Mouse (Mus musculus) megakaryocyte, embryonic 14.5 days (primary cell): ENCODE results near the gene Sox14. TPM values are rescaled to one million over a fixed set of nuclear protein-coding genes. Genes with fewer than 3 reads are reported as not detected.

ENCODE experiments used
- H3K27me3 ChIP-seq: replicated peaks from 2 replicates; pipeline ENCODE3; 2012; ENCODE audit warnings: inconsistent platforms
- H3K36me3 ChIP-seq: replicated peaks from 2 replicates; pipeline ENCODE3; 2012; ENCODE audit warnings: low read length, inconsistent platforms, mixed read lengths
- H3K4me1 ChIP-seq: 2 replicates; pipeline ENCODE4 v1.6.1; 2012; ENCODE audit warnings: inconsistent platforms
- H3K4me3 ChIP-seq: replicated peaks from 2 replicates; pipeline ENCODE3; 2012; ENCODE audit warnings: moderate library complexity, mild to moderate bottlenecking, inconsistent platforms
- H3K9me3 ChIP-seq: 2 replicates; pipeline ENCODE4 v1.6.1; 2012; ENCODE audit warnings: inconsistent platforms
- FLI1 ChIP-seq: IDR thresholded peaks from 2 replicates; pipeline ENCODE4 v1.6.1; 2012; ENCODE audit warnings: low read length, inconsistent platforms, mixed read lengths
- GATA1 ChIP-seq: IDR thresholded peaks from 3 replicates; pipeline ENCODE4 v1.6.1; 2012; ENCODE audit warnings: mixed read lengths, low read length, inconsistent platforms, borderline replicate concordance
- polyA plus RNA-seq: library from polyadenylated mRNA; stranded (reverse); fragments of >175 nt; gene quantifications from 2 replicates; pipeline ENCODE4 v1.2.3, GENCODE M21; 2012; ENCODE audit warnings: low replicate concordance; ENCODE audit not compliant: insufficient read depth

Sox14 gene
- polyA plus RNA-seq, 1 experiment: not detected

DNA sequence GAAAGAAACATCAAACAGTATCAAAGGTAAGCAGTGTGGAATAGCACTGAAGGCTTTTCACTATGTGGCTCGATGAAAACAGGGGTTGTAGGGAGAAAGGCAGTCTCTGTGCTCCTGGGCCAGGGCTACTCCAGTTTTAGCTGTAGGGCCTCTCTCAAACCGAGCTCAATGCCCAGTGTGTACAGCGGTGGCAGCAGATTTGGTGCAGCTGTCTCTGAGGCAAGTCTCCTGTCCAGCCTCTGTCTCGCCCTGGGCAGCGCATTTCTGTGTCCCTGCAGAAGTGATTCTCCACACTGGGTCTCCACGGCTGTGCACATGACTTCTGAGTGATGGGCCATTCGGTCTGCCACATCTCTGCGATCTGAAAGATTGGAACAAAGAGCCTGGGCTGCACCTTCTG lies 27.6 kb downstream of the Sox14 start:
- Histone ChIP-seq H3K36me3 (no peaks in the 10 kb centered on the region), H3K9me3 (no peaks in the 10 kb centered on the region), H3K27me3 (peaks cover 3% of the 10 kb centered on the region), H3K4me3 (no peak overlapping the region), H3K4me1 (no peaks in the 10 kb centered on the region)
- TF ChIP-seq FLI1 (no peak), GATA1 (no peak)

DNA sequence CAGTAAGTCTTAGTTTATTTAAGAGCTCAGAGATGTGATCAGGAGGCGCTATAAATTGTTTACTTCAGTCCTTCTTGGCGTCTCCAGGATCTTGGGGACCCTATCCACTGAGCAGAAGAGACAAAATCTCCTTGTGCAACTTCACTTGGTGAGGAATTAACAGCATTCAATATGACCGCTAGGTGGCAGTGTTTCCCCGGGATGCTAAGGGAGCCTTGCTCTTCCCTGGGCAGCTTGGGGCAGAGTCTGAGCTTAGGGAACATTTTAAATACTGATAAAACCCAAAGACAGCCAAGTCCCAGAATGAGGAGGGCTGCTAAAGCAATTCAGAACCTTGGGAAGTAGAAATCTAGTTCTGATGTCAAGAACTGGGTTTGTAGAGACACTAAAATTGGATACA lies 29.1 kb downstream of the Sox14 start:
- Histone ChIP-seq H3K9me3 (no peaks in the 10 kb centered on the region), H3K36me3 (no peaks in the 10 kb centered on the region)
- TF ChIP-seq GATA1: no peak
- no peak for TF ChIP-seq FLI1

DNA sequence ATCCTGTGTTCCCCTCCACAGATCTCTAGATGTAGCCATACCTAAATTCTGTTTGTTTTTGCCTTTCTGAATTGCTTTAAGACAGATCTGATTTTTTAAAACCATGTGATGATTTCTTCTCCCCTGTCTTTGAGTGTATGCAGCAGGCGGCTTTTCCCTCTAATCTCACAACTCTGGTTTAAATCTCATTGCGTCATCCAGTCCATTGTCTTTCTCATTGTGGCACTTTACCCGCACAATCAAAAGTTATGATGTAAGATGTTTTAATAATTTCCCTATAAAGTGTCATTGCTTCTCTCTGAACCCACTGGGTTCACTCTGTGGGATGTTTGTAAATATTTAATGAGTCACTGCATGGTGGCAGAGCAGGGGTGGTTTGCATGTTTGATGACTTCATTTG lies 36.6 kb downstream of the Sox14 start:
- TF ChIP-seq GATA1 (no peak), FLI1 (no peak)
- H3K4me3 ChIP-seq: no peak overlapping the region

More for the DNA sequence above, 29.1 kb downstream of the Sox14 start:
- Histone ChIP-seq H3K4me3 (no peak overlapping the region), H3K4me1 (no peaks in the 10 kb centered on the region), H3K27me3 (peaks cover 3% of the 10 kb centered on the region)

DNA sequence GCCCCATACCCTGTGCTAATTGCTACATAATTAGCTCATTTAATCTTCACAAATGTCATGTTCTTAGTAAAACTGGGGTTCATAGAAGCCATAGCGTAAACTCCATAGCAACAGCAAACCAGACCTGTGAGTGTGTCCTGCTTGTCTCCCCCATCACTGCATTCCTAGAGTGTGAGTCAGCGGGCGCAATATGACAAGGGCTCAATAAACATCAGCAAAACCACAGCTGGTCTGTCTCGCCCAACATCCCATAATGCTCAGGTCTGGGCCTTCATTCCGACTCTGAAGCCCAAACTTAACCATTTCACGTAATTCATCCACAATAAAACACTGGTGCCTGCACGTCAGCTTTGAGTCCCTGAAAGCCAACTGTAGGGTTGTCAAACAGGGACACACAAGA lies 37.1 kb downstream of the Sox14 start:
- H3K27me3 ChIP-seq: no peaks in the 10 kb centered on the region
- H3K36me3 ChIP-seq: no peaks in the 10 kb centered on the region
- H3K4me1 ChIP-seq: no peaks in the 10 kb centered on the region
- 0 out of 2 replicates have a peak, but pooled peaks cover 8% of the 10 kb centered on the region for H3K9me3 ChIP-seq
- H3K4me3 ChIP-seq: no peak overlapping the region
- TF ChIP-seq GATA1 (no peak), FLI1 (no peak)

More for the DNA sequence above, 36.6 kb downstream of the Sox14 start:
- Histone ChIP-seq H3K36me3 (no peaks in the 10 kb centered on the region), H3K4me1 (no peaks in the 10 kb centered on the region), H3K27me3 (no peaks in the 10 kb centered on the region), H3K9me3 (0 out of 2 replicates have a peak, but pooled peaks cover 8% of the 10 kb centered on the region)

DNA sequence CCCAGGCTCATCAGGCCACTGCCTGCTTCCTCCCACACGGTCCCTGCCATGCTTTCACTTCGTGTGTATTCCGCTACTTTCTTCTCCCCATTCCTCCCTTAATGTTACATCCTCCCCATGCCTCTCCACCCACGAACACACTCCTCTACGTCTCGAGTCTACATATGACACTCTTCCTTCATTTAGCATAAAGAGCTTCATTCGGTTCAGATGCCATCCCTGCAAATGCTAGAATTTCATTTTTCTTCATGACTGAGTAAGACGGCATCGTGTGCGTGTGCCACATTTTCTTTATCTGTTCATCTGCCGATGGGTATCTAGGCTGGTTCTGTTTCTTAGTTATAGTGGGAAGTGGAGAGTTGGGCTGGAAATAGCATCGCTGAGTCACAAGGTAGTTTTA lies 39.3 kb downstream of the Sox14 start:
- Histone ChIP-seq H3K36me3 (no peaks in the 10 kb centered on the region), H3K4me3 (no peak overlapping the region), H3K4me1 (no peaks in the 10 kb centered on the region), H3K27me3 (no peaks in the 10 kb centered on the region), H3K9me3 (0 out of 2 replicates have a peak, but pooled peaks cover 8% of the 10 kb centered on the region)
- no peak for TF ChIP-seq FLI1
- no peak for TF ChIP-seq GATA1

DNA sequence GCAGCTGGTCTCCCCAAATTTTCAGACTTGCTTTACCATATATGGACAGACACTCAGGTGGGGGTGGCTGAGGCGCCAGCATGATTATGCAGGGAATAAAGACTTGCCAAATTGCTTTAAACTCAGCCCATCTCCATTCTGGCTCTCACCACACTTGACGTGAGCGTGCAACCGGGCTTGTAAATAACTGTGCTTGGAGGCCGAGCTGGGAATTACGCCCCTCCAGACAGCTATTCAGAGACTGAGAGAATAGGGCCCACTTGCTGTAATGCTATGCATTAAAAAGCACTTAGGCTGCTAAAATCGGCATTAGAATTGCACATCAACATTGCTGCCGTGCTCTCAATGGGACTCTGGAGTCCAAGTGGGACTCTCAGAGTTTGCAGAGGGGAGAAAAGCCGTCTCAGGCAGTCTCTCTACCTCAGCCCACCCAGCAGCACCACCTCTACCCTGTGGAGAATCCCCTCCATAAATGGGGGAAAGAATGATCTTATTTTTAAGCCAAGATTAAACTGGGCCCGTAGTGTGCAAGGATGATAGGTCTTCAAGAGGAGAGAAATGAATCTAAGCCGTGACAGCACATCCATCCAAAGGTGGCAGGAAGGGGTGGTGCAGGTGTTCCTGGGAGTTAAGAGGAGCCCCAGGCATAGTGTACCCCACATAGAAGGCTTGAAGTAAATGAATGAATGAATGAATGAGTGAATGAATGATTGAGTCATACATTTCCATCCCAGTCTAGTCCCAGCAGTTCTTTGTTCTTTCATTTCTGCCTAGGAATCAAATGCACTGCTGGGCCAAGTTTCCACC lies 40.1 kb downstream of the Sox14 start:
- Histone ChIP-seq H3K36me3 (no peaks in the 10 kb centered on the region), H3K9me3 (0 out of 2 replicates have a peak, but pooled peaks cover 8% of the 10 kb centered on the region), H3K27me3 (no peaks in the 10 kb centered on the region), H3K4me1 (no peaks in the 10 kb centered on the region), H3K4me3 (no peak overlapping the region)
- TF ChIP-seq GATA1 (no peak), FLI1 (no peak)

Other genes with a start within 250 kb of the Sox14 start
- gene Dzip1l, start 246.7 kb downstream of the Sox14 start, polyA plus RNA-seq: 0.50 and 1.0 TPM in 2 replicates
- gene Cldn18, start 158.9 kb downstream of the Sox14 start, polyA plus RNA-seq: not detected in 2 replicates